Mouse (Mus musculus) embryo, embryonic 10 days (tissue): ENCODE results near the gene Calcr.
"Not testable (repeated sequence)": the region's sequence is repeated elsewhere in the genome, so short reads cannot be mapped to it uniquely, and the experiment has no call there.

Source experiments
- DNase-seq: peaks from one replicate; pipeline ENCODE4 v3.0.0-alpha.2; 2015; ENCODE audit warnings: low spot score

The Calcr gene

GRCm38 (mm10) chr6:3764230-3764764, at the start of gene Calcr:
Calcr (minus strand) TSS chr6:3764714.
- no peak for DNase-seq

DNA sequence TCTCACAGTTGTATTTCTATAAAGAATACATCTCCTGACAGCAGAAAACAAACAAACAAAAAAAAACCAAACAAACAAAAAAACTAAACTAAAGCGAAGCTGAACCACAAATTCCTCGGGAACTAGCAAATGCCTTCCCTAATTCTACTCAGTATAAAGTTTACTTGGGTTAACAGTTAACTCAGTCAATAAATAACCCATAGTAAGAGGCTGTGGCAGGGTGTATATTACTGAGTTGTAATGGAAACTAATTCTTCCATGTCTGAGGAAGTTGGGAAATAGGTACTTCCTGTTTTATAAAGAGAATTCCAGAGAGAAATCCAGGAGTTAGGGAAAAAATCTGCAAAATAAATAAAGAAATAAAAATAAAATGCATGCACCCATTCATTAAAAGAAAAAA, 3.0 kb upstream of the Calcr start:
- no peak for DNase-seq

DNA sequence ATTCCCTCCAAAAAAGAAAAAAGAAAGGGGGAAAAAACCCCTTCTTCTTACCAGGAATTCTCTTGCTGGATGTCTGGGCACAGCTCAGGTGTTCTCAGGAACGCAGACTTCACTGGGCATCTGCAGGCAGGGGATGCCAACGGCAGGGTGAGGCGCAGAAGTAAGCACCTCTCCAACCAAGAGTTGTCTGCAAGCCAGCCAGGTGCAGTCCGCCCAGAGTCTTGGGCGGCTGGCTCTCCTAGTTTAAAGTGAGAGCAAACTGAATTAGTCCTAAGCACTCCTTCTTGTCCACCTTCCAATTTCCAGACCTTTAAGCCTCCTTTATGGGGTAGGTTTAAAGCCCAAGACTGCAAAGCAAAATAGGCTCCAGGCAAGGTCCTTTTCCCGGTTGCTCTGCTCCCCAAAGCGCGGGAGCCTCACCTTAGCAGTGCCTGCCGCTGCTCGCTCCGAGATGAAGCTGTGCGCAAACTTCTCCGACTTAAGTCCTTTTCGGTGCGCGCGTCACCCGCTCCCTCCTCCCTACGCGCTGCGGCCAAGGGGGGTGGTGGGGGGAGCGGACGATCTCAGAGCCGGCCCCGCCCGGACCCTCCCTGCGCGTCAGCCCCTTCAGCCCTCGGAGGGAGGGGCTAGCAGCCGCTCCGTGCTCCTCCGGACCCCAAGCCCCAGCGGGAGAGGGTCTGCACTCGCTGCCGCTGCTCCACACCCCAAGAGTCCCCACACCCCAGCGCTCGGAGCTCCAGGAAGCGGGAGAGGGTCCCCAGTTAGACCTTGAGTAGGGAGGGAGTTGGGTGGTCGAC, 1.1 kb downstream of the Calcr start:
- peak; percentile 72 for DNase-seq

GRCm38 (mm10) chr6:3751576-3751975, 12.9 kb downstream of the Calcr start:
- no peak for DNase-seq

- DNase-seq = no peak
Measured at GRCm38 (mm10) chr6:3749624-3750023, 14.9 kb downstream of the Calcr start.

DNA sequence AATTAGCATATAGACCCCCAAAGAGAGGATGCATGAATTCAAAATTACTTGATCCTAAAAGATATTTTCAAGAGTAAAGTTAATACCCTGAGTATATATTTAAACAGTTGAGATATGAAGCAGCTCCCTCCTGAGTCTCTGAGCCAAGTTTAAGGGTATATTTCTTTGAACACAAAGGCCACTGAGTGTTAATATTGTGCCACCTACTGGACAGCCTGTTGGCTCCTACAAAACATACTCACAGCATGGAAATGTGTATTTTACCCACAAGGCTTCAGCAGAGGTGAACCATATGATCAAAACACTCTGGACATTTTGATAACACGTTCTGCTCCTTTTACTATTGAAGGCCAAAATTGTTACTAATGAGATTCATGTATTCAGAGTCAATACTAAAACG, 19.0 kb downstream of the Calcr start:
- peak; percentile 57 for DNase-seq

GRCm38 (mm10) chr6:3741996-3742713, 22.4 kb downstream of the Calcr start:
- no peak for DNase-seq

DNA sequence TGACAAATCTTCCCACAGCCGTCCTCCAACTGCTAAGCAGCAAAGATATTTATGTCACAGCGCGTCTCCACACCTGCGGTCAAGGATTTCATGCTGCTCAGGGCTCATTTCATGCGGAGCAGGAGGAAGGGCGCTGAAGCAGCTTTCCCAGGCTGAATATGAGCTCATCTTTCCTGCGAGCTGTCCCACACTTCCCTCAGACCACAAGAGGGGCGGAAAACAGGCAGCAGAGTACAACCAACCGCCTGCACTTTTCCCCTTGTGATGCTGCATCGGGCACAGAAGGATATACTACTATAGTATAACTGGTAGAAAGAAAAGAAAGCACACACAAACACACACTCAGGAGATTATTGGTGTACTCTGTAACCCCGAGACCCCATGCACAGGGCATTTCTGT, 23.2 kb downstream of the Calcr start:
- DNase-seq = peak; percentile 8

GRCm38 (mm10) chr6:3730246-3730867, 34.2 kb downstream of the Calcr start:
- no peak for DNase-seq

- no peak for DNase-seq
Measured at GRCm38 (mm10) chr6:3688087-3688642, 76.3 kb downstream of the Calcr start.

GRCm38 (mm10) chr6:3678286-3678685, 86.2 kb downstream of the Calcr start:
- DNase-seq = not testable (repeated sequence)

GRCm38 (mm10) chr6:3677806-3678205, 86.7 kb downstream of the Calcr start:
- no peak for DNase-seq

DNA sequence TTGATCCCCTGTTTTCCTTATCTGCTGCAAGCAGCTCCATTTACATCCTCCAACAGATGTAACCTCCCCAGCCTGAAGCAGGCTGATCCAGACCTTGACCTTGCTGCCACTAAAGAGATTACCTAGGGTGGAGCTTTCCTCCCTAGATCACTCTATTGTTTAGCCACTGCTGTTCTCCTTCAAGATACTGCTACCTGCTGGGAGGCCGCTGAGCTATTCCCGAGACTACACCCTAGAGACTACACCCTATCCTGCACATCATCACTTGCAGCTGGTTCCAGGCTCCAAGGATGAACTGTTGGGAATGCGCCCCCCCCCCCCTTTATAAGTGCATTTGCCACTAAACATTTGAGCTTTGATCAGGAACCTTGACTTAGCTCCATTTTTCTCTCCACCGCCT, 92.6 kb downstream of the Calcr start:
- not testable (repeated sequence) for DNase-seq

GRCm38 (mm10) chr6:3664147-3664716, 100.3 kb downstream of the Calcr start:
- no peak for DNase-seq

DNA sequence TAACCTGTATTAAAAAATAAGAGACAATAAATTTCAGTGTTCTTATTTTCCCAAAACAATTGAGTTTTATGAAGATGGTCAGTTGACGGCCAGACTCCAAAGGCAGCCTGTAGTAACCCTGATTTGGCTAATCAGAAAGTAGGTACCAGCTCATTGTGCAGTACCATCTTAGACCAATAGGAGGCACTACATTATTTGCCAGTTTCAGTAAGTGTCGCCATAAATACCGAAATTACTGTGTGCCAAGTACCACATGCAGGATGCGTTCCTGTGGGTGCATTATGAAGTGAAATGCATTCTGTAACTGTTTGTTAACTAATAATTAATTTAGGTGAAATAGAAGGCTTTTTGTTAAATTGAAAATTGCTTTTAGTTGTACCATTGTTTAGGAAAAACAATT, 106.1 kb downstream of the Calcr start:
- no peak for DNase-seq
